Mouse (Mus musculus): ENCODE measurements around the gene Cacna1d.

Gene Cacna1d

GRCm38 (mm10) chr14:30341825-30342590, 149.2 kb downstream of the Cacna1d start:
- in situ Hi-C loops (cut with MboI; ENCODE audit: unreplicated experiment in 2 of 2) = no loop called here

GRCm38 (mm10) chr14:30340140-30340539, 151.1 kb downstream of the Cacna1d start:
- in situ Hi-C loops (cut with MboI; ENCODE audit: unreplicated experiment in 2 of 2) = no loop called here

DNA sequence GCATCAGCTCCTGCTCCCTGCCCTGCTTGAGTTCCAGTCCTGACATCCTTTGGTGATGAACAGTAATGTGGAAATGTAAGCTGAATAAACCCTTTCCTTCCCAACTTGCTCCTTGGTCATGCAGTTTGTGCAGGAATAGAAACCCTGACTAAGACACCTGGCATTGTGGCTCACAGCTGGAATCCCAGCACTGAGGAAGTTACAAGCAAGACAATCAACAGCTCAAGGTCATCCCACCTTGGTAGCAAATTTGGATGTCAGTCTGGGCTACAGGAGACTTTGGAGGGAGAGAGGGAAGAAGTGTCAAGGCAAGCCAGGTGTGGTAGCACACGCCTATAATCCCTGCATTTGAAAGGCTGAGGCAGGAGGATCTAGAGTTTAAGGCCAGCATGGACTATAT, 159.4 kb downstream of the Cacna1d start:
- in situ Hi-C loops (cut with MboI; ENCODE audit: unreplicated experiment in 2 of 2) = no loop called here

DNA sequence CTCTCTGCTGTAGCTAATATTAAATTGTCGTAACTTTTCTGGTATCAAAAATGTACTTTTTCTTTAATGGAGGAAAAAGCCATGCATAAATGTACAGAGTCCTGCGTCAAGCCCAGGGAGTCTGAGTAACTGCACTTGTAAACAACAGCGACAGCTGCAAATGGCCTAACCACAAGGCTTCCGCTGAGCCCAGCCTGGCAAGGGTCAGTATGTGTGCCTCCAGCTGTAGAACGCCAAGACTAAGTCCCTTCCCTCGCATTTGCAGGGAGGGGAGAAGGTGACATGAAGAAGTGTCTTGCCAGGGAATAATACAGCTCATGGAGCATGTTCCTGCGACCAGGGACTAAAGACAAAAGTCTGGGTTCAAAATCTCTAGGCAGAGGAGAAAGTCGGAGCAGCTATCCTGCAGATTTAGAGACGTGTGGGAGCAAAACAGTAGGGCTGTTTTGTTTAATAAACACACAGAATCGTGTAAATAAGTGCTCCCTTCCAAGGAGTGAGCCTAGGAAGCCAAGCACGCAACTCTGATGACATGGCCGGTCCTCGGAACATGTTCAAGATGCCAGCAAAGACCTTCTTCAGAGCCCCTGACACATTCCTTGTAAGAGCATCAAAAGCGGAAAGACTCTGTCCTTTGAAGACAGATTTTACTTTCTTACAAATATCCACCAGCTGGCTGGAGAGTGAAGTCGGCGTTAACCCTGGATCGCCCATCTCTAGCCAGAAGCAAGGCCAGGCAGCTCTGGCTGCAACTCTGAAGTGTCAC, 160.7 kb downstream of the Cacna1d start:
- in situ Hi-C loops (cut with MboI; ENCODE audit: unreplicated experiment in 2 of 2) = no loop called here

DNA sequence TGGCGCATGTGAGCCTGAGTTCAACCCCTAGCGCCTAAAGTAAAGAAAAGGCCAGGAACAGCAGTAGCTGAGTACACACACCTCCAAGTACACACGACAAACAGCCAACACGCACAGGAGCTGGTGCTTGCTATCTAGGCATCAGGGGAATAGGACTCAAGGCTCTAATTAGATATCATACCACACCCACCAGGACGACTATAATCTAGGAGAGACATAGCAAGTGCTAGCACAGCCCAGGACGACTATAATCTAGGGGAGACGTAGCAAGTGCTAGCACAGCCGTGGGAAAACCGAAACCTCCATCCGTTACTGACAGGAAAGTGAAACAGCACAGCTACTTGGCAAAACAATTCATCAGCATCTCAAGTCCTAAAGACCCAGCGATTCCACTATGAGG, 162.1 kb downstream of the Cacna1d start:
- in situ Hi-C loops (cut with MboI; ENCODE audit: unreplicated experiment in 2 of 2) = no loop called here

DNA sequence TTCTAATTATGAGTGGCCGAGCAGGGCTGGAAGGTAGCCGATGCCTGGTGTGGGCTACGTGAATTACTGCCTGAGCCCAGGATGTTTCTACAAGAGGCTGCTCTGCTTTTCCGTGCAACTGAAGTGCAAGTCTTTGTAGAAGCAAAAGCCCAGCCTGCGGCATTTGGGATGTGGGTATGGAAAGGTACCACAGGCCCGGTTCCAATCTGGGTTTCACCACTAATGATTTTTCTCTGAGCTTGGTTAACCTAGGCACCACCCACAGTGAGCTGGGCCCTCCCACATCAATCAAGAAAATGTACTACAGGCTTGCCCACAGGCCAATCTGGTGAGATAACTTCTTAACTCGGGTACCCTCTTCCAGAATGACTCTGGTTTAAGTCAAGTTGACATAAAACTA, 163.8 kb downstream of the Cacna1d start:
- in situ Hi-C loops (cut with MboI; ENCODE audit: unreplicated experiment in 2 of 2) = no loop called here

DNA sequence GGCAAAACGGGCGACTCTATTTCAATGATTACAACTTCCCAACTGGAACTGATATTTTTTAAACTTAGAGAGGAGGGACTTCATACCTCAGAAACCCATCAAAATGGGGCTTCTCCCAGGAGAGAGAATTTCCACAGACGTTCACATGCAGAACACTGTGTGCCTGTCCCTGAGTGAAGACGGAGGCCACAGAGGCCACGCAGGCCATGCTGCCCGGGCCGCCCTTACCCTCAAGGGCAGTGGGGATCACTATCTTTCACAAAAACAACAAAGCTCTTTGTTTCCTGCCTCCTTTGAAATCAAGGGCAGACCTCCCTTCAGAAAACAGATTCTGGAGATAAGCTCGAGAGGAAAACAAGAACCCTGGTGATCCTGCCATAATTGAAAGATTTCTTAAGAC, 164.2 kb downstream of the Cacna1d start:
- in situ Hi-C loops (cut with MboI; ENCODE audit: unreplicated experiment in 2 of 2) = no loop called here

DNA sequence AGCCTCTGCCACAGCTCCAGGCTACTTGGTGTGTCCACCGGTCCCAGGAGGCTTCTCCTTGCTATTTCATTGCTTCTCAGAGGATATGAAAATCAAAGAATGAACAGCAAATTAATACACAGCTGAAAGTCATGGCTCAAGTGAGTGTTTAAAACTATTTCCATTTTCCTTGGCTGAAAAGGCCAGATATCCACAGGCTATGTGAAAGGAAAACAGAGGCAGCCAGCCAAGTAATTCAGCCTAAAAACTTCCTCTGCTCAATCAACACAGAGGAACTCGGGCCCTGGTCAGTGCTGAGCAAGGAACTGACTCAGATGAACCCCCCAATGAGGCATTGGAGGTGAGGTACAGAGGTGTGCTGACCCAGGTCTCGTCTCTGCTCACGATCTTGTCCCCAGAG, 165.0 kb downstream of the Cacna1d start:
- in situ Hi-C loops (cut with MboI; ENCODE audit: unreplicated experiment in 2 of 2) = no loop called here

GRCm38 (mm10) chr14:30324994-30325393, 166.3 kb downstream of the Cacna1d start:
- in situ Hi-C loops (cut with MboI; ENCODE audit: unreplicated experiment in 2 of 2) = no loop called here

GRCm38 (mm10) chr14:30318715-30319437, 172.4 kb downstream of the Cacna1d start:
- in situ Hi-C loops (cut with MboI; ENCODE audit: unreplicated experiment in 2 of 2) = no loop called here

GRCm38 (mm10) chr14:30318293-30318692, 173.0 kb downstream of the Cacna1d start:
- in situ Hi-C loops (cut with MboI; ENCODE audit: unreplicated experiment in 2 of 2) = no loop called here

- in situ Hi-C loops (cut with MboI; ENCODE audit: unreplicated experiment in 2 of 2) = no loop called here
Observed at GRCm38 (mm10) chr14:30317616-30318015, 173.6 kb downstream of the Cacna1d start.

GRCm38 (mm10) chr14:30311206-30311889, 179.9 kb downstream of the Cacna1d start:
- in situ Hi-C loops (cut with MboI; ENCODE audit: unreplicated experiment in 2 of 2) = no loop called here

DNA sequence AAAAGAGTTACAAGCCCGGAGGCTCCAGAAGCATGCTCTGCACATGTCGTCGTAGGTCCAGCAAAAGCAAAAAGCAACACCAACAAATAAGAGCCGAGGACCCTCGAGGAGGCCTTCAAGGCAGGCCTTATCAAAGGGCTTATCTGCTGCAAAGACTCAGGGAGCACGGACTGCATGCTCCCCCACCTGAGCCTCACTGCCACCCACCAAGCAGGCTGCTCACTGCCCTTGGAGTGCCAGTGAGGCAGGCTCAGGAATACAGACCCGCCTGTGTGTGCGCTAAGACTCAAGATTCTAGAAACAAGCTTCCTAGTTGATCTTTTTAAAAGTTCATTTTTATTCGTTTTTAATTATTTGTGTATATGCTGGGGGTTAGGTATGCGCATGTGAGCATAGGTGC, 181.0 kb downstream of the Cacna1d start:
- in situ Hi-C loops (cut with MboI; ENCODE audit: unreplicated experiment in 2 of 2) = no loop called here

- in situ Hi-C loops (cut with MboI; ENCODE audit: unreplicated experiment in 2 of 2) = no loop called here
Observed at GRCm38 (mm10) chr14:30306221-30306620, 185.0 kb downstream of the Cacna1d start.

DNA sequence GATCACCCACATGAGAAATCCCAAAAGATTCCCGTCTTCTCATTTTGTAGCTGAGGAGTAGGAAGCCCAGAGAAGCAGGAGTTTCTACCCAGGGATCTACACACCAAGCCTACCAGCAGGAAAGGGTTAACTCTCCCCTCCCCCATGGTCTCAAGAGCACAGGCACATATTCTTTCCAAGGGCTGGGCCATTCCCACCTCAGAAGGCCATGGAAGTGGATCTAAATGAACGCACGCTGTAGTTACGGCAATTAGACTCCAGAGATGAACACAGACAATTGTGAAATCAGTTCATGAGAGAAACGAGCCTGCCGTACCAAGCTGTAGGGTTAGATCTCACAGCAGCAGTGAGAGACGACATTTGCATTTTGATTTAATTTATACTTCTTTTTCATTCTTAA, 191.3 kb downstream of the Cacna1d start:
- in situ Hi-C loops (cut with MboI; ENCODE audit: unreplicated experiment in 2 of 2) = no loop called here

DNA sequence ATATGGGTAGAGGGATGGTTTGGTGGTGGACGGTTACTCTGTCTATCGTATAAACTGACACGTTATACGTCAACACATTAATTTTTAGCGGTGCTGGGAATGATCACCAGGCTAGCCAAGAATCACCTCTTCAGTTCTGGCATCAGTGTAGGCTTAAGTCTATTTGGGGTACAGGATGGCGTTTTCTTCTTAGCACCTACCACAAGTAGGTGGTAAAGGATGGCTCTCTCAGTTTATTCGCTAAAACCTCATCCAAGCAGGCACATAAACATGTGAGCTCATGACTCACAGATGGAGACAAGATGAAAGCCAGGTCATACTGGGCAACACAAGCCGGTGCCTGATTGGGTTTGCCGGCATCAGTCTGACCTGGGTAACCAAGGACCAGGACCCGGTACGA, 193.8 kb downstream of the Cacna1d start:
- in situ Hi-C loops (cut with MboI; ENCODE audit: unreplicated experiment in 2 of 2) = no loop called here

DNA sequence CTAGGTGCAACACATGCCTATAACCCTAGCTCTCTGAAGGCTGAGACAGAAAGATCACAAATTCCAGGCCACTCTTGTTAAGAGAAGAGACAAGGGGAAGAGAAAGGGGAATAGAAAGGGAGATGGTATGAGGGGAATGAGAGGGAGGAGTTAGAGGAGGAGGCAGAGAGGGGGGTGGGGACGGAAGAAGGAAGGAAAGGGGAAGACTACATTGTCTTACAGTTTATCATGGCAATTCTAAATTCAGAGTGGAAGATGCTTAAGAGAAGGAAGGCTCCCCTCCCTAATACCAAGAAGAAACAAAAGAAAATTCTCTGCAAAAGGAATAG, 199.2 kb downstream of the Cacna1d start:
- in situ Hi-C loops (cut with MboI; ENCODE audit: unreplicated experiment in 2 of 2) = no loop called here

- in situ Hi-C loops (cut with MboI; ENCODE audit: unreplicated experiment in 2 of 2) = no loop called here
Observed at GRCm38 (mm10) chr14:30291389-30292134, 199.7 kb downstream of the Cacna1d start.

DNA sequence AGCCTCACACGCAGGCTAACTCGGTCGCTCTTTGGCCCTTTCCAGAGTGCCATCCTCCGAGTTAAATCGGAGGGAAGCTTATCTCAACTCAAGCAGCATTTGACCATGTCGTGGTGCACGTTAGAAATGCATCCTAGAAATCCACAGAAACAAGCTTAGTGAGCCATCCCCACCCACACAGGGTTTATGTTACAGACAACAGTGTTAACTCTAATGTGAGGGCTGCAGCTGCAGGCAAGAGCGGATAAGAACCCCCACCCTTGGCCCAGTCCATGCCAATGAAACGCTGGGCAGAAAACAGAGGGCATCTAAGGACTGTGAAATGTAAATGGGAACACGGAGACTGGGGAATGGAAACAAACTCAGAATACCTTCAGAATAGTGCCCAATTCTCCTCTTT, 206.8 kb downstream of the Cacna1d start:
- in situ Hi-C loops (cut with MboI; ENCODE audit: unreplicated experiment in 2 of 2) = no loop called here

All from v-Abl transformed pro-B cells (cell line).